Mouse (Mus musculus): Measurements from ENCODE around the gene Marco. TPM values are rescaled to one million over a fixed set of nuclear protein-coding genes. Genes with fewer than 3 reads are reported as not detected.

Marco gene
- total RNA-seq (2021) = under 1 TPM in 1 of 2 experiments, not detected in 1; 0.14 TPM

- DNase-seq = no peak
Observed at GRCm38 (mm10) chr1:120504924-120505323, at the start of gene Marco. TSS of gene Marco (minus strand) at chr1:120505024.

GRCm38 (mm10) chr1:120539506-120540029, 34.7 kb upstream of the Marco start:
- no peak for DNase-seq

- no peak for DNase-seq
Observed at GRCm38 (mm10) chr1:120536998-120537397, 32.2 kb upstream of the Marco start.

GRCm38 (mm10) chr1:120535919-120536318, 31.1 kb upstream of the Marco start:
- DNase-seq = no peak

- no peak for DNase-seq
Observed at GRCm38 (mm10) chr1:120532321-120532916, 27.6 kb upstream of the Marco start.

- DNase-seq = no peak
Observed at GRCm38 (mm10) chr1:120531770-120532169, 26.9 kb upstream of the Marco start.

GRCm38 (mm10) chr1:120529881-120530280, 25.1 kb upstream of the Marco start:
- DNase-seq = no peak

GRCm38 (mm10) chr1:120517618-120518017, 12.8 kb upstream of the Marco start:
- no peak for DNase-seq

- DNase-seq = no peak
Observed at GRCm38 (mm10) chr1:120510311-120510710, 5.5 kb upstream of the Marco start.

GRCm38 (mm10) chr1:120508976-120509375, 4.2 kb upstream of the Marco start:
- no peak for DNase-seq

GRCm38 (mm10) chr1:120504046-120504710, 646 bp downstream of the Marco start:
- DNase-seq = no peak

- DNase-seq = no peak
Observed at GRCm38 (mm10) chr1:120501496-120501895, 3.3 kb downstream of the Marco start.

GRCm38 (mm10) chr1:120498036-120498435, 6.8 kb downstream of the Marco start:
- DNase-seq = no peak

GRCm38 (mm10) chr1:120480937-120481336, 23.9 kb downstream of the Marco start:
- no peak for DNase-seq

- no peak for DNase-seq
Observed at GRCm38 (mm10) chr1:120474825-120475224, 30.0 kb downstream of the Marco start.

- peak; percentile 69 for DNase-seq
Observed at GRCm38 (mm10) chr1:120468891-120469290, 35.9 kb downstream of the Marco start.

GRCm38 (mm10) chr1:120467323-120467722, 37.5 kb downstream of the Marco start:
- DNase-seq = no peak

- DNase-seq = no peak
Observed at GRCm38 (mm10) chr1:120466751-120467150, 38.1 kb downstream of the Marco start.

- DNase-seq = no peak
Observed at GRCm38 (mm10) chr1:120459032-120459431, 45.8 kb downstream of the Marco start.

GRCm38 (mm10) chr1:120458524-120458923, 46.3 kb downstream of the Marco start:
- no peak for DNase-seq

GRCm38 (mm10) chr1:120451486-120452270, 53.1 kb downstream of the Marco start:
- DNase-seq = no peak

GRCm38 (mm10) chr1:120449662-120450061, 55.2 kb downstream of the Marco start:
- no peak for DNase-seq

GRCm38 (mm10) chr1:120443228-120443639, 61.6 kb downstream of the Marco start:
- no peak for DNase-seq
